Mouse (Mus musculus) adrenal gland, adult 8-10 months (tissue): Measurements from ENCODE around the gene Gm16181. TPM values are rescaled to one million over a fixed set of nuclear protein-coding genes. Genes with fewer than 3 reads are reported as not detected.

Experiments
- DNase-seq: peaks from one replicate; pipeline ENCODE4 v3.0.0; 2022
- total RNA-seq, 4 experiments: library from RNA; stranded (reverse); gene quantifications; 2 replicates each; pipeline ENCODE4 v1.2.4; 2022

The Gm16181 gene
- not detected for total RNA-seq

- DNase-seq = no peak
Measured at GRCm38 (mm10) chr17:35220156-35220952, at the start of gene Gm16181. Gene Gm16181 (plus strand): TSS chr17:35220834.

GRCm38 (mm10) chr17:35172445-35173234, 48.0 kb upstream of the Gm16181 start:
- no peak for DNase-seq

- no peak for DNase-seq
Measured at GRCm38 (mm10) chr17:35173329-35173728, 47.3 kb upstream of the Gm16181 start.

DNA sequence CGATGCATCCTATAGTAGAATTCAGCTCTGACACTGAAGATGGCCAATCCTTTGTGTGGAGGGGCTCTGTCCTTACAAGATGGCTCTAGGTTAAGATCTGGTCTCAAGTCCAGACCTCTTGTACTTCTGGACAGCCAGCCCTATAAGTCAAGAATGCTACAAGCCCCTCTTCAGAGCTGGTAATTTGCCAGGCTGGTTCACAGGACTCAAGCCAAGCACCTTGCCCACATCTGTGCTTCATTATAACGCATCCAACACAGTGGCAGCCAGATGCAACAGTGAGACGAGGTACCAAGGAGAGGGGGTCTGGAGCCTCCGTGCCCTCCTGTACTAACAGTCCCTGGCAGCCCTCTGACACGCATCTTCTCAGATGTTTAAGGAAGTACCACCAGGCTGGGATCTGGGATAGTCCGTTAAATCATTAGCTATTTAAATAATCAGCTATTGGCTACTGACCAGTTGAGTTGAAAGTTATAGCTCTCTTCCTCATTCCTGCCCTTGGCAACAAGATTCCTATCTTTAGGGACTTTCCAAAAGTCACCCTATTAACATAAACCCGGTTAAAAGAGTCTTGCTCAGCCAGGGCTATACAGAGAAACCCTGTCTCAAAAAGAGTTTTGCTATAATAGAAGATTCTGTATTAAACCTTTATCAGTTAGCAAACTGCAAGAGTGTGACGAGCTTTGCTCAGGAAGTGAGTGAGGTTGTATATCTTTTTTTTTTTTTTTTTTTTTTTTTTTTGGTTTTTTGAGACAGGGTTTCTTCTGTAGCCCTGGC, 46.2 kb upstream of the Gm16181 start:
- DNase-seq = no peak

DNA sequence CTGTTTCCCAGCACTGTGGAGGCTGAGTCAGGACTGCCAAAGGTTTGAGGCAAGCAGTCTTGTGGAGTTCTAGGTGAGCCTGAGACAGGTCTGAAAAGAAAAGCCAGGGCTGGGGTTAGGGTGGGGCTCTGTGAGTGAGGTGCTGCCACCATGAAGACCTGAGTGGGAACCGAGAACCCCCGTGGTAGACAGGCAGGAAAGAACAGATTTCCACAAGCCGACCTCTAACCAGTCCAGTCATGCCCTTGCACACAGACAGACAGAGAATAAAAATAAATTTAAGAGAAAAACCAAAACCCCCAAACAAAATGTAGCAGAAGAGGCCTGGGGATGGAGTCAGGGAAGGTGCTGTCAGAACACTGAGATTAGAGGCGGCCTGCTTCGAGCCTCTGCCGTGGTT, 45.3 kb upstream of the Gm16181 start:
- DNase-seq = no peak

- no peak for DNase-seq
Measured at GRCm38 (mm10) chr17:35175968-35176367, 44.7 kb upstream of the Gm16181 start, which contains the start of gene Aif1. Gene Aif1 (minus strand): TSS chr17:35176068.

DNA sequence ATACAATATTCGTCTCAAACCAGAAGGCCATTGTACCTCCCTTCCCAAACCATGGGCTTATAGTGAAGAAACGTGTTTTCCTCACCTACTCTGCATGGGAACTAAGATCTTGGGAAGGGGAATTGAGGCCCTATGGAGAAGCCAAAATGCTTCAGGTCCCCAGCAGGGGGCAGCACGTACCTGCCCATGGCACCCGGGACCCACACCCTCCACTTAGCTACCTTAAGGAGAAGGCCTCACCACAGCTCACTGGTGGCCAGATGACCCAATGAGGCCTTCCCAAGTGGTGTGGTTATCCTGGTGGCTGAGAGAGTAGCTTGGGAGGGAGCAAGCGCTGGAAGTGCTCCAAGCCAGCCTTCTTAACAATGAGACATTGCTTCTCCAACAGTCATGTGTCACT, 42.1 kb upstream of the Gm16181 start:
- peak; percentile 61 for DNase-seq

DNA sequence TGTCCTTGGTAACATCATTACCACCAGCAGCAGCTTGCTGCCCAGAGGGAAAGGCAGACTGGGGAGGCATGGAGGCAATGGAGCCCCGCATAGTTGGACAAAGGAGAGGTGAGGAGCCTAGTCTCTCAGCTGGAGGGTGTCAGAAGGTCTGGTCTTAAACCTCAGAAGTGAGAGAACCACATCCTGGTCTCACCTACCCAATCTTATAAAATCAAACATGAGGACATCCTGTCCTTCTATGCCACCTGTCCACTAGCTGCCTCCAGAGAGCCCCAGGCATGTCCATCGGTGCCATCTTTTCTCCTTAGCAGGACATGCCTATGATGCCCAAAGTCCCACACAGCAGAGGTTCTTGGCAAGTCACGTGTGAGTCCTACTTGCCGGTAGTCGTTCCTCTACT, 40.5 kb upstream of the Gm16181 start:
- DNase-seq = no peak

GRCm38 (mm10) chr17:35185639-35186611, 34.7 kb upstream of the Gm16181 start:
- no peak for DNase-seq

GRCm38 (mm10) chr17:35186681-35187080, 34.0 kb upstream of the Gm16181 start:
- DNase-seq = no peak

DNA sequence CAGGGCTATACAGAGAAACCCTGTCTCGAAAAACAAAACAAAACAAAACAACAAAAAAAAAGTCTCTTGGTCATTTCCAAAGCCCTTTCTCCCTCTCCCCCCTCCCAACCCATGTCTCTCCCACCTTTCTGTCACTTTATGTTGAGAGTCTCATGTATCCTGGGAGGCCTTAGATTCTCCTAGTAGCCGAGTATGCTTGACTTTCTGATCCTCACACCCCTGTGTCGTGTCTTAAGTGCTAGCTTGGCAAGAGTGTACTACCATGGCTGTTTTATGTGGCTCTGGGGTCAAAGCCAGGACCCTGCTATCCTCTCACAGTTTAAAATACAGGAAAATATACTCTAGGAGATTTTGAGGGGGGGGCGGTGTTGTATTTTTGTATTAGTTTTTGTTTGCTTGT, 33.3 kb upstream of the Gm16181 start:
- DNase-seq = no peak

GRCm38 (mm10) chr17:35187959-35188610, 32.5 kb upstream of the Gm16181 start, which contains the start of gene Lst1:
Gene Lst1 (minus strand): TSS chr17:35188439.
- no peak for DNase-seq

DNA sequence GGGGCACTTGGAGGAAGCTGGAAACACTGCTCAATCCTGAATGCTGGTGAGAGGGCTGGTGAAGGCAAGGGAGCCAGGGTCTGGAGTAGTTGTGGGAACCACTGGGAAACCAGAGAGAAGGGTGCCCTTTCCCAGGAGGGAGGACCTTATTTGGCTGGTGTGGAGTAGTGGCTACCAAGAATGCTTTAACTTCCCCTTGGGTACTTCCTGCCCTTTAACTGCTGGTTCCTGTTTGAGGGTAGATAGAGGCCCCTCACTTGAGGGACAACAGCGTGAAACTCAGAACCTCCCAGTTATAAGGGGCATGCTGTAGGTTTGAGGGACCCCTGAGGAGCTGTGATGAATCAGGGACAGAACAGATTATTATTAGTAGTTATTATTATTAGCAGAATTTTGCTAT, 31.4 kb upstream of the Gm16181 start:
- DNase-seq = no peak

DNA sequence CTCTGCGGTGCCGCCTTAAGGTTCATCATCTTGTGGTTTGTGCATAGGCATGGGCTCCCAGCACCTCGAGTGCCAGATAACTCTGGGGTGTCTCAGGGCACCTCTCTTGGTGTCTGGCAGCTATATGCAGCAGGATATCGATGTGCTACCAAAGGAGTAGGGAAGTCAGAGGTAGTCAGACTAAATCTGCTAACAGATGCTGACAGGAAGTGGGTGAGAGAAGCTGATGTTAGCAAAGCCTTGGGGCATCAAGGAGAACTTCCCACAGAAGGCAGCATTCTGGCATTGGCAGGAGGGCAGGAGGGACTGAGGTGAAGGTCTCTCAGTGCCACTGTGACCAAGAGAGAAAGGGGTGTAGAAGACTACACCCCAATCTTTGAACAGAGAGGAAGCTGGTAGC, 30.5 kb upstream of the Gm16181 start:
- no peak for DNase-seq

- DNase-seq = no peak
Measured at GRCm38 (mm10) chr17:35191723-35192122, 28.9 kb upstream of the Gm16181 start.

GRCm38 (mm10) chr17:35192924-35193323, 27.7 kb upstream of the Gm16181 start:
- DNase-seq = peak; percentile 48

GRCm38 (mm10) chr17:35193881-35194843, 26.5 kb upstream of the Gm16181 start, which contains the start of gene Ltb:
Gene Ltb (plus strand): TSS chr17:35194439.
- DNase-seq = peak; percentile 65

DNA sequence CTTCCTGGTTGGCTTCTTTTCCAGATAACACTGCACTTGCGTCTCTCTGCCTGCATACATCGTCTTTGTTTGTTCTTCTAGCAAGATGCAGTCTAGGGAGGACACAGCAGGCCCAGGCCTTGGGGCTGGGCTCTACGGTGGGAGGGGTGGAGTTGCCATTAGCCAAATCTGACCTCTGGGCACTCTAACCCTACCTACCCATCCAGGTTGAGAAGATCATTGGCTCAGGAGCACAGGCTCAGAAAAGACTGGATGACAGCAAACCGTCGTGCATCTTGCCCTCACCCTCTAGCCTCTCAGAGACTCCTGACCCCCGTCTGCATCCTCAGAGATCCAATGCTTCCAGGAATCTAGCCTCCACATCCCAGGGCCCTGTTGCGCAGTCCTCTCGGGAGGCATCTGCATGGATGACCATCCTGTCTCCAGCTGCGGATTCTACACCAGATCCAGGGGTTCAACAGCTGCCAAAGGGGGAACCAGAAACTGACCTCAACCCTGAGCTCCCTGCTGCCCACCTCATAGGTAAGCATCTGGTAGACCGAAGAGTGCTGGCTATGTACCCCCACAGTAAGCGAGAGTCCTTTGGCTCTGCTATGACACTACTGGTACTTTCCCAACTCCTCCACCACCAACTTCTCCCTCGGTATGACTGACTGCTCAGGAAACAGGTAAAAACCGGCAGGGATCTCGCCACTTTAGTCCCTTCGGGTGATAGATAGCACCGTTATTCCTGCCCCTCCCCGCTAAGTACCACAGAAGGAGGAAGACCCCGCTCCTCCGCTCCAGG, 25.6 kb upstream of the Gm16181 start:
- no peak for DNase-seq
